Mouse (Mus musculus) gastrocnemius, postnatal 14 days (tissue): ENCODE results near the gene Taar7f. TPM values are rescaled to one million over a fixed set of nuclear protein-coding genes. Genes with fewer than 3 reads are reported as not detected.
"Not testable (repeated sequence)": the region's sequence is repeated elsewhere in the genome, so short reads cannot be mapped to it uniquely, and the experiment has no call there.

ENCODE experiments used
- DNase-seq: peaks from one replicate; pipeline ENCODE4 v3.0.0; 2021; ENCODE audit warnings: mixed read lengths
- intact Hi-C: fragments of 180-260 bp; cut with DNase I; formaldehyde crosslinking; loops from one replicate; pipeline ENCODE4 v1.15.1; 2025; ENCODE audit warnings: low total_unique reads
- long read RNA-seq, 2 experiments: library from polyadenylated mRNA; stranded (forward); transcript quantifications; one replicate each; pipeline ENCODE4 v2.0.0; 2021
- total RNA-seq, 2 experiments: library from RNA; stranded (reverse); gene quantifications; 2 replicates each; pipeline ENCODE4 v1.2.3; 2021

The Taar7f gene
- not detected for total RNA-seq
- long read RNA-seq, experiment 1, result 0 reads
- long read RNA-seq, experiment 2, result 0 reads

GRCm38 (mm10) chr10:24049210-24049609 lies at the start of gene Taar7f:
Gene Taar7f (plus strand): TSS chr10:24049510.
- no peak for DNase-seq
- intact Hi-C loops, result no loop called here

- no peak for DNase-seq
- intact Hi-C loops, result no loop called here
These were observed 49.7 kb upstream of the Taar7f start, which contains the start of gene Taar7b for GRCm38 (mm10) chr10:23999639-24000038. Gene Taar7b (plus strand): TSS chr10:23999939.

GRCm38 (mm10) chr10:24006442-24006841 lies 42.9 kb upstream of the Taar7f start:
- intact Hi-C loops, result no loop called here
- no peak for DNase-seq

- intact Hi-C loops, result no loop called here
- DNase-seq, result no peak
These were observed 42.3 kb upstream of the Taar7f start for GRCm38 (mm10) chr10:24007034-24007433.

- intact Hi-C loops, result no loop called here
These were observed 41.2 kb upstream of the Taar7f start for GRCm38 (mm10) chr10:24008143-24008542.

GRCm38 (mm10) chr10:24026922-24027321 lies 22.4 kb upstream of the Taar7f start, which contains the start of gene Taar7d:
Gene Taar7d (plus strand): TSS chr10:24027222.
- intact Hi-C loops, result no loop called here
- DNase-seq, result no peak

More at GRCm38 (mm10) chr10:24008143-24008542, 41.2 kb upstream of the Taar7f start:
- no peak for DNase-seq

GRCm38 (mm10) chr10:24031347-24031746 lies 18.0 kb upstream of the Taar7f start:
- intact Hi-C loops, result no loop called here
- DNase-seq, result no peak

- DNase-seq, result no peak
- intact Hi-C loops, result no loop called here
These were observed 12.0 kb upstream of the Taar7f start, which contains the start of gene Taar7e for GRCm38 (mm10) chr10:24037314-24037713. Gene Taar7e (plus strand): TSS chr10:24037614.

GRCm38 (mm10) chr10:24040120-24040869 lies 9.0 kb upstream of the Taar7f start:
- no peak for DNase-seq
- intact Hi-C loops, result no loop called here

GRCm38 (mm10) chr10:24052039-24052438 lies 2.7 kb downstream of the Taar7f start:
- intact Hi-C loops, result no loop called here
- no peak for DNase-seq

GRCm38 (mm10) chr10:24058986-24059385 lies 9.7 kb downstream of the Taar7f start:
- no peak for DNase-seq
- intact Hi-C loops, result no loop called here

- intact Hi-C loops, DNase-seq: not testable (repeated sequence)
These were observed 25.4 kb downstream of the Taar7f start for GRCm38 (mm10) chr10:24074751-24075150.

- DNase-seq, intact Hi-C loops: not testable (repeated sequence)
These were observed 26.9 kb downstream of the Taar7f start, which contains the start of gene Taar8a for GRCm38 (mm10) chr10:24076200-24076599. Gene Taar8a (plus strand): TSS chr10:24076500.

- intact Hi-C loops, result loop anchor here (5.0 to 10.0 kb wide), 2 partner anchors 105 to 263 kb away; partner anchors contain the start of gene Taar5
- peak; percentile 6 for DNase-seq
These were observed 30.9 kb downstream of the Taar7f start for GRCm38 (mm10) chr10:24080166-24080565.

- DNase-seq, result no peak
- intact Hi-C loops, result loop anchor here (10.0 kb wide), 1 partner anchor 111 kb away; the partner anchor contains the start of gene Taar5
These were observed 36.6 kb downstream of the Taar7f start for GRCm38 (mm10) chr10:24085936-24086335.

GRCm38 (mm10) chr10:24086555-24086954 lies 37.2 kb downstream of the Taar7f start:
- intact Hi-C loops, result loop anchor here (10.0 kb wide), 1 partner anchor 112 kb away; the partner anchor contains the start of gene Taar5

GRCm38 (mm10) chr10:24087168-24087567 lies 37.9 kb downstream of the Taar7f start:
- intact Hi-C loops, result loop anchor here (10.0 kb wide), 1 partner anchor 112 kb away; the partner anchor contains the start of gene Taar5
- DNase-seq, result no peak

More at GRCm38 (mm10) chr10:24086555-24086954, 37.2 kb downstream of the Taar7f start:
- DNase-seq, result no peak

GRCm38 (mm10) chr10:24092194-24092593 lies 42.9 kb downstream of the Taar7f start, which contains the start of gene Taar8b:
Gene Taar8b (minus strand): TSS chr10:24092294.
- no peak for DNase-seq
- intact Hi-C loops, result no loop called here

GRCm38 (mm10) chr10:24097010-24097409 lies 47.7 kb downstream of the Taar7f start:
- DNase-seq, intact Hi-C loops: not testable (repeated sequence)
